ENCODE assay signal across 9 mouse cellular contexts in genomic region chr12:5213339-5214104, GRCm38 (mm10).
A peak's percentile ranks its signal among the peaks of the same experiment; 100 is the strongest.
DNase-seq lines count a peak whose midpoint lies in the region; ATAC-seq and TF ChIP-seq lines count a peak whose summit lies in the region.
"Had no signal": no experiment of that assay in that cellular context is flagged by ENCODE, and none has a peak within 500 bp of the region (broad histone marks: within the 10 kb centered on the region; RNA-seq: fewer than 3 reads in every experiment).

No protein-coding gene starts in this region.

- H3K4me2 ChIP-seq in heart, embryonic 14.5 days (ENCODE audit: low read length), result peak overlapping the region; percentile 5; the same call in 1 of the 2 replicates
- no peak overlapping the region for H3K4me2 ChIP-seq in kidney, postnatal 0 days (ENCODE audit: low read length)
- H3K4me2 ChIP-seq in liver, postnatal 0 days (ENCODE audit: low read depth, low read length), result no peak overlapping the region

- H3K4me3 ChIP-seq in forebrain, embryonic 10.5 days, result no peak overlapping the region
- no peak overlapping the region for H3K4me3 ChIP-seq in heart, embryonic 14.5 days (ENCODE audit: control insufficient read depth in 1 of 2, insufficient read depth in 1 of 2, low read depth in 1 of 2, low read length in 2 of 2)
- H3K4me3 ChIP-seq in kidney, postnatal 0 days (replicated peaks; ENCODE audit: low read depth, low read length), result no peak overlapping the region
- no peak overlapping the region for H3K4me3 ChIP-seq in liver, postnatal 0 days (ENCODE audit: low read depth, low read length)
- H3K4me3 ChIP-seq: megakaryocyte, embryonic 14.5 days had no signal

- DNase-seq in 3134 (ENCODE audit: extremely low read depth, insufficient read length, low spot score), result peak; percentile 41
- DNase-seq in adrenal gland, postnatal 10 days, result peak; percentile 95
- no peak for DNase-seq in forebrain, embryonic 10.5 days (ENCODE audit: extremely low spot score, low spot score)
- peak; percentile 84 for DNase-seq in kidney, postnatal 0 days (ENCODE audit: low spot score)
- peak; percentile 67 for DNase-seq in liver, postnatal 0 days
- peak; percentile 50 to 77 for DNase-seq in right cerebral cortex, adult 2 months (ENCODE audit: low spot score in 2 of 2)

- peak overlapping the region; percentile 61; the same call in 1 of the 2 replicates for H3K27ac ChIP-seq in forebrain, embryonic 10.5 days
- H3K27ac ChIP-seq in heart, embryonic 14.5 days (replicated peaks in 1 of 2; ENCODE audit: control insufficient read depth in 1 of 2, insufficient read depth in 1 of 2, low read depth in 2 of 2, low read length in 2 of 2), result peak overlapping the region; percentile 6 to 30; a peak in 3 of 4 replicates
- peak overlapping the region; percentile 83 for H3K27ac ChIP-seq in kidney, postnatal 0 days
- no peak overlapping the region for H3K27ac ChIP-seq in liver, postnatal 0 days (ENCODE audit: low read depth)

- no peaks in the 10 kb centered on the region for H3K9me3 ChIP-seq in forebrain, embryonic 10.5 days
- H3K9me3 ChIP-seq in heart, embryonic 14.5 days (ENCODE audit: control insufficient read depth, low read length), result no peaks in the 10 kb centered on the region
- H3K9me3 ChIP-seq in kidney, postnatal 0 days (replicated peaks; ENCODE audit: low read length), result no peaks in the 10 kb centered on the region
- H3K9me3 ChIP-seq in liver, postnatal 0 days (ENCODE audit: low read length), result no peaks in the 10 kb centered on the region

- H3K9ac ChIP-seq in heart, embryonic 14.5 days (ENCODE audit: low read length), result no peak overlapping the region
- no peak overlapping the region for H3K9ac ChIP-seq in kidney, postnatal 0 days (ENCODE audit: low read depth, low read length)
- H3K9ac ChIP-seq in liver, postnatal 0 days (replicated peaks), result no peak overlapping the region

- H3K36me3 ChIP-seq in forebrain, embryonic 10.5 days (replicated peaks), result peaks cover 3% of the 10 kb centered on the region; the same call in 1 of the 2 replicates
- H3K36me3 ChIP-seq in heart, embryonic 14.5 days (ENCODE audit: control insufficient read depth, insufficient read depth, low read length), result no peaks in the 10 kb centered on the region
- no peaks in the 10 kb centered on the region for H3K36me3 ChIP-seq in kidney, postnatal 0 days (ENCODE audit: insufficient read depth, low read length)
- H3K36me3 ChIP-seq in liver, postnatal 0 days (replicated peaks; ENCODE audit: insufficient read depth, low read length), result no peaks in the 10 kb centered on the region

- TF ChIP-seq CTCF in kidney, postnatal 0 days (IDR thresholded peaks at IDR 0.05; ENCODE audit: low read depth), result no peak
- TF ChIP-seq CTCF in liver, postnatal 0 days (IDR thresholded peaks at IDR 0.05; ENCODE audit: low read depth), result no peak

- H3K4me1 ChIP-seq in forebrain, embryonic 10.5 days, result peaks cover 74% of the 10 kb centered on the region
- peaks cover 14 to 16% of the 10 kb centered on the region in 2 experiments for H3K4me1 ChIP-seq in heart, embryonic 14.5 days (ENCODE audit: control insufficient read depth in 2 of 2, insufficient read depth in 2 of 2, low read length in 2 of 2)
- H3K4me1 ChIP-seq in kidney, postnatal 0 days (replicated peaks; ENCODE audit: insufficient read depth, low read length), result peaks cover 17% of the 10 kb centered on the region; the same call in 1 of the 2 replicates
- H3K4me1 ChIP-seq in liver, postnatal 0 days (ENCODE audit: insufficient read depth), result peaks cover 2% of the 10 kb centered on the region; the same call in 1 of the 2 replicates

- H3K27me3 ChIP-seq in forebrain, embryonic 10.5 days (ENCODE audit: poor library complexity, severe bottlenecking), result peaks cover 15% of the 10 kb centered on the region; the same call in 1 of the 2 replicates
- H3K27me3 ChIP-seq in heart, embryonic 14.5 days (ENCODE audit: control insufficient read depth, insufficient read depth, low read length), result no peaks in the 10 kb centered on the region
- no peaks in the 10 kb centered on the region for H3K27me3 ChIP-seq in kidney, postnatal 0 days (ENCODE audit: insufficient read depth, low read length)
- H3K27me3 ChIP-seq in liver, postnatal 0 days (ENCODE audit: insufficient read depth, low read length), result no peaks in the 10 kb centered on the region

- ATAC-seq in heart, embryonic 14.5 days (ENCODE audit: insufficient number of reproducible peaks, insufficient read depth, low FRiP score, low read depth), result peak; percentile 73
- ATAC-seq in kidney, postnatal 0 days (replicated peaks; ENCODE audit: low FRiP score, low read depth), result peak; percentile 85
- ATAC-seq in liver, postnatal 0 days, result peak; percentile 91
- no peak for ATAC-seq in monocyte, adult 5-6 weeks (replicated peaks; ENCODE audit: insufficient number of reproducible peaks, low FRiP score, low TSS enrichment, poor library complexity, severe bottlenecking)

- no peak for TF ChIP-seq EP300 in liver, postnatal 0 days (IDR thresholded peaks at IDR 0.05; ENCODE audit: low read depth)

- WGBS in forebrain, embryonic 10.5 days, result 29% methylated on average over 13 of the region's 13 CpGs
- WGBS in heart, embryonic 14.5 days, result 21% methylated on average over 13 of the region's 13 CpGs
- WGBS in kidney, postnatal 0 days, result 14% methylated on average over 13 of the region's 13 CpGs
- 26% methylated on average over 13 of the region's 13 CpGs for WGBS in liver, postnatal 0 days (ENCODE audit: insufficient replicate concordance)
